Mouse (Mus musculus): ENCODE results near the gene Olfr740. TPM values are rescaled to one million over a fixed set of nuclear protein-coding genes. Genes with fewer than 3 reads are reported as not detected.

Olfr740 gene
- polyA plus RNA-seq (2014; fragmentation: Nextera tagmentation; extraction: Ambion mirVana): not detected in 2 replicates

GRCm38 (mm10) chr14:50445245-50445644 lies at the start of gene Olfr740:
Gene Olfr740 (plus strand): TSS chr14:50445545.
- 81% methylated on average over 3 of the region's 3 CpGs for WGBS
- Histone ChIP-seq H3K36me3 (ENCODE audit: control insufficient read depth, insufficient read depth, low read length) (no peaks in the 10 kb centered on the region), H3K9ac (ENCODE audit: low read depth, low read length) (no peak within 1 kb of the TSS), H3K4me3 (ENCODE audit: low read length) (no peak within 1 kb of the TSS), H3K9me3 (ENCODE audit: control insufficient read depth, low read length) (no peaks in the 10 kb centered on the region), H3K27me3 (ENCODE audit: control insufficient read depth, insufficient read depth, low read length) (no peaks in the 10 kb centered on the region), H3K27ac (ENCODE audit: low read depth, low read length) (no peak within 1 kb of the TSS), H3K4me2 (replicated peaks; ENCODE audit: low read depth, low read length) (no peak within 1 kb of the TSS), H3K4me1 (ENCODE audit: control insufficient read depth, insufficient read depth, low read length) (no peaks in the 10 kb centered on the region)
- ATAC-seq (ENCODE audit: low FRiP score, low TSS enrichment): no peak

- Histone ChIP-seq H3K4me1 (ENCODE audit: control insufficient read depth, insufficient read depth, low read length) (no peaks in the 10 kb centered on the region), H3K27me3 (ENCODE audit: control insufficient read depth, insufficient read depth, low read length) (no peaks in the 10 kb centered on the region), H3K9ac (ENCODE audit: low read depth, low read length) (no peak within 1 kb of the TSS), H3K4me3 (ENCODE audit: low read length) (no peak within 1 kb of the TSS), H3K4me2 (replicated peaks; ENCODE audit: low read depth, low read length) (no peak within 1 kb of the TSS), H3K27ac (ENCODE audit: low read depth, low read length) (no peak within 1 kb of the TSS), H3K36me3 (ENCODE audit: control insufficient read depth, insufficient read depth, low read length) (no peaks in the 10 kb centered on the region), H3K9me3 (ENCODE audit: control insufficient read depth, low read length) (no peaks in the 10 kb centered on the region)
- ATAC-seq (ENCODE audit: low FRiP score, low TSS enrichment): no peak
- 87% methylated on average over 1 of the region's 1 CpGs for WGBS
Measured at GRCm38 (mm10) chr14:50407268-50407667, 38.1 kb upstream of the Olfr740 start, which contains the start of gene Olfr738. Gene Olfr738 (plus strand): TSS chr14:50407568.

GRCm38 (mm10) chr14:50418326-50418725 lies 27.0 kb upstream of the Olfr740 start, which contains the start of gene Olfr739:
Gene Olfr739 (plus strand): TSS chr14:50418626.
- no peaks in the 10 kb centered on the region for H3K27me3 ChIP-seq (ENCODE audit: control insufficient read depth, insufficient read depth, low read length)
- no peaks in the 10 kb centered on the region for H3K4me1 ChIP-seq (ENCODE audit: control insufficient read depth, insufficient read depth, low read length)
- H3K36me3 ChIP-seq (ENCODE audit: control insufficient read depth, insufficient read depth, low read length): no peaks in the 10 kb centered on the region
- no peak within 1 kb of the TSS for H3K4me2 ChIP-seq (replicated peaks; ENCODE audit: low read depth, low read length)
- H3K9ac ChIP-seq (ENCODE audit: low read depth, low read length): no peak within 1 kb of the TSS
- no peak within 1 kb of the TSS for H3K27ac ChIP-seq (ENCODE audit: low read depth, low read length)
- no peaks in the 10 kb centered on the region for H3K9me3 ChIP-seq (ENCODE audit: control insufficient read depth, low read length)
- 76% methylated on average over 2 of the region's 2 CpGs for WGBS
- H3K4me3 ChIP-seq (ENCODE audit: low read length): no peak within 1 kb of the TSS
- no peak for ATAC-seq (ENCODE audit: low FRiP score, low TSS enrichment)

- 74% methylated on average over 2 of the region's 2 CpGs for WGBS
- Histone ChIP-seq H3K27me3 (ENCODE audit: control insufficient read depth, insufficient read depth, low read length) (no peaks in the 10 kb centered on the region), H3K9me3 (ENCODE audit: control insufficient read depth, low read length) (no peaks in the 10 kb centered on the region), H3K4me3 (ENCODE audit: low read length) (no peak within 1 kb of the TSS), H3K9ac (ENCODE audit: low read depth, low read length) (no peak within 1 kb of the TSS), H3K4me1 (ENCODE audit: control insufficient read depth, insufficient read depth, low read length) (no peaks in the 10 kb centered on the region), H3K27ac (ENCODE audit: low read depth, low read length) (no peak within 1 kb of the TSS), H3K4me2 (replicated peaks; ENCODE audit: low read depth, low read length) (no peak within 1 kb of the TSS), H3K36me3 (ENCODE audit: control insufficient read depth, insufficient read depth, low read length) (no peaks in the 10 kb centered on the region)
- ATAC-seq (ENCODE audit: low FRiP score, low TSS enrichment): no peak
Measured at GRCm38 (mm10) chr14:50472438-50472837, 27.1 kb downstream of the Olfr740 start, which contains the start of gene Olfr741. Gene Olfr741 (plus strand): TSS chr14:50472738.

GRCm38 (mm10) chr14:50478406-50478805 lies 33.1 kb downstream of the Olfr740 start:
- ATAC-seq (ENCODE audit: low FRiP score, low TSS enrichment): no peak
- WGBS: 70% methylated on average over 2 of the region's 2 CpGs
- no peak overlapping the region for H3K4me3 ChIP-seq (ENCODE audit: low read length)
- H3K4me1 ChIP-seq (ENCODE audit: control insufficient read depth, insufficient read depth, low read length): no peaks in the 10 kb centered on the region
- no peak overlapping the region for H3K9ac ChIP-seq (ENCODE audit: low read depth, low read length)
- H3K9me3 ChIP-seq (ENCODE audit: control insufficient read depth, low read length): no peaks in the 10 kb centered on the region
- H3K4me2 ChIP-seq (replicated peaks; ENCODE audit: low read depth, low read length): no peak overlapping the region
- no peaks in the 10 kb centered on the region for H3K27me3 ChIP-seq (ENCODE audit: control insufficient read depth, insufficient read depth, low read length)
- no peak overlapping the region for H3K27ac ChIP-seq (ENCODE audit: low read depth, low read length)
- no peaks in the 10 kb centered on the region for H3K36me3 ChIP-seq (ENCODE audit: control insufficient read depth, insufficient read depth, low read length)

- no peaks in the 10 kb centered on the region for H3K9me3 ChIP-seq (ENCODE audit: control insufficient read depth, low read length)
- H3K9ac ChIP-seq (ENCODE audit: low read depth, low read length): no peak within 1 kb of the TSS
- H3K4me1 ChIP-seq (ENCODE audit: control insufficient read depth, insufficient read depth, low read length): no peaks in the 10 kb centered on the region
- H3K4me3 ChIP-seq (ENCODE audit: low read length): no peak within 1 kb of the TSS
- H3K27ac ChIP-seq (ENCODE audit: low read depth, low read length): no peak within 1 kb of the TSS
- WGBS: 68% methylated on average over 2 of the region's 2 CpGs
- H3K27me3 ChIP-seq (ENCODE audit: control insufficient read depth, insufficient read depth, low read length): no peaks in the 10 kb centered on the region
- H3K36me3 ChIP-seq (ENCODE audit: control insufficient read depth, insufficient read depth, low read length): no peaks in the 10 kb centered on the region
- H3K4me2 ChIP-seq (replicated peaks; ENCODE audit: low read depth, low read length): no peak within 1 kb of the TSS
- no peak for ATAC-seq (ENCODE audit: low FRiP score, low TSS enrichment)
Measured at GRCm38 (mm10) chr14:50503300-50503699, 58.0 kb downstream of the Olfr740 start, which contains the start of gene Olfr742. Gene Olfr742 (plus strand): TSS chr14:50503600.

Other genes with a start within 250 kb of the Olfr740 start
- gene Olfr731, start 203.7 kb upstream of the Olfr740 start, polyA plus RNA-seq (2014; fragmentation: Nextera tagmentation; extraction: Ambion mirVana): not detected in 2 replicates
- not detected in 2 replicates for gene Olfr732, start 161.3 kb upstream of the Olfr740 start, polyA plus RNA-seq (2014; fragmentation: Nextera tagmentation; extraction: Ambion mirVana)
- gene Olfr733, start 144.0 kb upstream of the Olfr740 start, polyA plus RNA-seq (2014; fragmentation: Nextera tagmentation; extraction: Ambion mirVana): not detected in 2 replicates
- gene Olfr734, start 118.8 kb upstream of the Olfr740 start, polyA plus RNA-seq (2014; fragmentation: Nextera tagmentation; extraction: Ambion mirVana): not detected in 2 replicates
- not detected in 2 replicates for gene Olfr735, start 96.7 kb upstream of the Olfr740 start, polyA plus RNA-seq (2014; fragmentation: Nextera tagmentation; extraction: Ambion mirVana)
- not detected in 2 replicates for gene Tlr11, start 87.6 kb upstream of the Olfr740 start, polyA plus RNA-seq (2014; fragmentation: Nextera tagmentation; extraction: Ambion mirVana)
- not detected in 2 replicates for gene Olfr736, start 64.4 kb upstream of the Olfr740 start, polyA plus RNA-seq (2014; fragmentation: Nextera tagmentation; extraction: Ambion mirVana)
- not detected in 2 replicates for gene Olfr738, start 38.0 kb upstream of the Olfr740 start, polyA plus RNA-seq (2014; fragmentation: Nextera tagmentation; extraction: Ambion mirVana)
- not detected in 2 replicates for gene Olfr739, start 26.9 kb upstream of the Olfr740 start, polyA plus RNA-seq (2014; fragmentation: Nextera tagmentation; extraction: Ambion mirVana)
- gene Olfr741, start 27.2 kb downstream of the Olfr740 start, polyA plus RNA-seq (2014; fragmentation: Nextera tagmentation; extraction: Ambion mirVana): not detected in 2 replicates
- gene Olfr742, start 58.1 kb downstream of the Olfr740 start, polyA plus RNA-seq (2014; fragmentation: Nextera tagmentation; extraction: Ambion mirVana): not detected in 2 replicates
- gene Olfr743, start 76.3 kb downstream of the Olfr740 start, polyA plus RNA-seq (2014; fragmentation: Nextera tagmentation; extraction: Ambion mirVana): not detected in 2 replicates
- not detected in 2 replicates for gene Olfr744, start 169.3 kb downstream of the Olfr740 start, polyA plus RNA-seq (2014; fragmentation: Nextera tagmentation; extraction: Ambion mirVana)
- gene Olfr745, start 193.8 kb downstream of the Olfr740 start, polyA plus RNA-seq (2014; fragmentation: Nextera tagmentation; extraction: Ambion mirVana): not detected in 2 replicates
- not detected in 2 replicates for gene Olfr746, start 201.5 kb downstream of the Olfr740 start, polyA plus RNA-seq (2014; fragmentation: Nextera tagmentation; extraction: Ambion mirVana)
- not detected in 2 replicates for gene Olfr747, start 247.7 kb downstream of the Olfr740 start, polyA plus RNA-seq (2014; fragmentation: Nextera tagmentation; extraction: Ambion mirVana)